ENCODE assay signal across 13 mouse cellular contexts in the genomic region with DNA sequence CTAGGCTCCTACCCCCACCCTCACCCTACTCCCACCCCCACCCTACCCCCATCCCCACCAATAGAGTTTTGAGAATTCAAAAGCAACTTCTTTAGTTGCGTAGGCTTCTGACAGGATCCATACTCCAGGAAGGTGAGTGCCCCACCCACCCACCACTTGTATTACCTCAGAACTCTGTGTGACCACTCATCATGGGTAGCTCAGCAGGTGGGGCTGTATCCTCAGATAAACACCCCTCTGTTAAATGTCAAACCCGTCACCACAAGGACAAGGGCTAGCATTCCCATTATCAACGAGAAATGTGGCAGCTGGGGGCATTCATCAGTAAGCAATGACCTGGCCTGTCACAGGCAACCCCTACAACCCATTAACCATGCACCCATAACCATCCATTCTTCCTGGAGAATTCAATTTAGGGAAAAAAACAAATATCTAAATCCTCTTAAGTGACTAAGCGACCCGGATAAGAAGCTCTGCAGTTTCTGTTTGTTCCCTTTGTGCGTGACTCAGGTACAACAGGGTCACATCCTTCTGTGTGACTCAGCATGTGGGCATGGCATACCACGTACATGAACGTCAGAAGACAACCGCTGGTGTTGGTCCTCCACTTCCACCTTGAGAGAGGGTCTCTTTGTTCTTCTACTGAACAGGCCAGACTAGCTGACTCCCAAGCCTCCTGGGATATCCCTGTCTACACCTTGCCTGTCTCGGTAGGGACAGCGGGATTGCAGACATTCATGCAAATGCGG. TPM values are rescaled to one million over a fixed set of nuclear protein-coding genes. Genes with fewer than 3 reads are reported as not detected.
A peak's percentile ranks its signal among the peaks of the same experiment; 100 is the strongest.
DNase-seq lines count a peak whose midpoint lies in the region; ATAC-seq lines count a peak whose summit lies in the region.
"Had no signal": no experiment of that assay in that cellular context is flagged by ENCODE, and none has a peak within 500 bp of the region (broad histone marks: within the 10 kb centered on the region; RNA-seq: fewer than 3 reads in every experiment).

No protein-coding gene starts in this region.

- no peak; the same call in 1 of the 2 replicates for ATAC-seq in forebrain, embryonic 11.5 days (replicated peaks; ENCODE audit: low FRiP score)
- ATAC-seq in forebrain, embryonic 15.5 days (replicated peaks) = no peak
- ATAC-seq in liver, embryonic 12.5 days = 0 out of 2 replicates have a peak, but pooled peaks have one; percentile 18
- no peak for ATAC-seq in liver, embryonic 11.5 days (replicated peaks; ENCODE audit: low FRiP score)
- peak; percentile 29; the same call in 1 of the 2 replicates for ATAC-seq in megakaryocyte progenitor cell, adult 5-6 weeks (replicated peaks; ENCODE audit: poor library complexity)
- ATAC-seq: forebrain, postnatal 0 days had no signal

- DNase-seq in forebrain, embryonic 11.5 days (ENCODE audit: low spot score) = peak; percentile 40
- DNase-seq in liver, embryonic 11.5 days (ENCODE audit: low spot score) = no peak
- DNase-seq in Muller cell, postnatal 12 days (ENCODE audit: inconsistent ontology term) = peak; percentile 34
- no peak for DNase-seq in heart, adult 8-10 months (ENCODE audit: low spot score)
- DNase-seq in cerebellum, adult 11 months = no peak
- DNase-seq: cerebellum, postnatal 10 days; forebrain, postnatal 0 days; lung, adult 2 months had no signal

- no peak overlapping the region for H3K27ac ChIP-seq in forebrain, embryonic 11.5 days (ENCODE audit: low read depth, low read length)
- H3K27ac ChIP-seq in forebrain, embryonic 15.5 days (replicated peaks) = no peak overlapping the region
- H3K27ac ChIP-seq in liver, embryonic 12.5 days = peak overlapping the region; percentile 40; the same call in 1 of the 2 replicates
- H3K27ac ChIP-seq in liver, embryonic 11.5 days (ENCODE audit: low read depth, low read length) = no peak overlapping the region
- H3K27ac ChIP-seq: midbrain, embryonic 10.5 days; neural tube, embryonic 13.5 days had no signal

- H3K27me3 ChIP-seq in forebrain, embryonic 11.5 days (ENCODE audit: control insufficient read depth, insufficient read depth, low read length) = no peaks in the 10 kb centered on the region
- H3K27me3 ChIP-seq in forebrain, embryonic 15.5 days = no peaks in the 10 kb centered on the region
- H3K27me3 ChIP-seq in liver, embryonic 12.5 days (replicated peaks) = no peaks in the 10 kb centered on the region
- no peaks in the 10 kb centered on the region for H3K27me3 ChIP-seq in liver, embryonic 11.5 days (replicated peaks; ENCODE audit: control insufficient read depth, insufficient read depth, low read length)
- H3K27me3 ChIP-seq: neural tube, embryonic 13.5 days had no signal

- H3K4me2 ChIP-seq in forebrain, embryonic 11.5 days (ENCODE audit: low read depth, low read length, severe bottlenecking) = no peak overlapping the region
- H3K4me2 ChIP-seq in forebrain, embryonic 15.5 days (replicated peaks) = no peak overlapping the region
- H3K4me2 ChIP-seq in liver, embryonic 12.5 days = no peak overlapping the region
- no peak overlapping the region for H3K4me2 ChIP-seq in liver, embryonic 11.5 days
- H3K4me2 ChIP-seq: neural tube, embryonic 13.5 days had no signal

- H3K4me1 ChIP-seq in forebrain, embryonic 11.5 days (replicated peaks; ENCODE audit: control insufficient read depth, insufficient read depth, low read length) = no peaks in the 10 kb centered on the region
- no peaks in the 10 kb centered on the region for H3K4me1 ChIP-seq in forebrain, embryonic 15.5 days
- H3K4me1 ChIP-seq in liver, embryonic 12.5 days = peaks cover 21% of the 10 kb centered on the region
- H3K4me1 ChIP-seq in liver, embryonic 11.5 days (replicated peaks; ENCODE audit: control insufficient read depth, insufficient read depth, low read length) = peaks cover 4% of the 10 kb centered on the region
- H3K4me1 ChIP-seq: neural tube, embryonic 13.5 days had no signal

- H3K36me3 ChIP-seq in forebrain, embryonic 11.5 days (ENCODE audit: control insufficient read depth, insufficient read depth, low read length) = peaks cover 5% of the 10 kb centered on the region
- H3K36me3 ChIP-seq in forebrain, embryonic 15.5 days = peaks cover 15% of the 10 kb centered on the region
- peaks cover 20% of the 10 kb centered on the region for H3K36me3 ChIP-seq in liver, embryonic 12.5 days
- peaks cover 6% of the 10 kb centered on the region; the same call in 1 of the 2 replicates for H3K36me3 ChIP-seq in liver, embryonic 11.5 days (ENCODE audit: control insufficient read depth, insufficient read depth, low read length)

- H3K9ac ChIP-seq in forebrain, embryonic 11.5 days (ENCODE audit: low read length) = no peak overlapping the region
- no peak overlapping the region for H3K9ac ChIP-seq in forebrain, embryonic 15.5 days (replicated peaks)
- H3K9ac ChIP-seq in liver, embryonic 12.5 days = no peak overlapping the region
- no peak overlapping the region for H3K9ac ChIP-seq in liver, embryonic 11.5 days (ENCODE audit: low read depth, low read length)
- H3K9ac ChIP-seq: forebrain, postnatal 0 days; neural tube, embryonic 13.5 days had no signal

- WGBS in forebrain, embryonic 11.5 days = 68% methylated on average over 12 of the region's 12 CpGs
- WGBS in forebrain, embryonic 15.5 days = 68% methylated on average over 12 of the region's 12 CpGs
- 67% methylated on average over 12 of the region's 12 CpGs for WGBS in liver, embryonic 12.5 days (ENCODE audit: insufficient replicate concordance)
- WGBS in liver, embryonic 11.5 days = 70% methylated on average over 12 of the region's 12 CpGs

- no peaks in the 10 kb centered on the region for H3K9me3 ChIP-seq in forebrain, embryonic 11.5 days (ENCODE audit: control insufficient read depth, low read length)
- no peaks in the 10 kb centered on the region for H3K9me3 ChIP-seq in forebrain, embryonic 15.5 days
- no peaks in the 10 kb centered on the region for H3K9me3 ChIP-seq in liver, embryonic 12.5 days (replicated peaks)
- H3K9me3 ChIP-seq in liver, embryonic 11.5 days (ENCODE audit: control insufficient read depth, low read length) = no peaks in the 10 kb centered on the region
- H3K9me3 ChIP-seq: midbrain, embryonic 10.5 days; neural tube, embryonic 13.5 days had no signal

- H3K4me3 ChIP-seq in forebrain, embryonic 11.5 days (ENCODE audit: low read depth, low read length) = no peak overlapping the region
- no peak overlapping the region for H3K4me3 ChIP-seq in forebrain, embryonic 15.5 days
- H3K4me3 ChIP-seq in liver, embryonic 12.5 days = no peak overlapping the region
- no peak overlapping the region for H3K4me3 ChIP-seq in liver, embryonic 11.5 days (ENCODE audit: low read depth, low read length)
- H3K4me3 ChIP-seq: midbrain, embryonic 10.5 days; neural tube, embryonic 13.5 days had no signal

RNA-seq across cellular contexts. Expression of a gene that starts 9.4 kb away (rescaled TPM):
- 0.96 and 1.4 TPM in 2 replicates for polyA plus RNA-seq in forebrain, embryonic 11.5 days (2014; fragmentation: Nextera tagmentation; extraction: Ambion mirVana)
- 2.1 and 2.2 TPM in 2 replicates for polyA plus RNA-seq in forebrain, embryonic 15.5 days (2015; fragmentation: Nextera tagmentation; extraction: Ambion mirVana)
- polyA plus RNA-seq in liver, embryonic 12.5 days (2016; fragmentation: Nextera tagmentation; extraction: Ambion mirVana) = 0.16 and 0.20 TPM in 2 replicates
- 0.43 and 0.86 TPM in 2 replicates for polyA plus RNA-seq in liver, embryonic 11.5 days (2014; fragmentation: Nextera tagmentation; extraction: Ambion mirVana)
- 0.17 TPM in 1 of 2 replicates, not detected in the other for total RNA-seq in megakaryocyte progenitor cell, adult 5-6 weeks (2015)
- total RNA-seq in megakaryocyte progenitor cell, adult 5-6 weeks (2017) = not detected in 2 replicates
- under 1 TPM; 0.53 to 0.80 (median 0.66) TPM for total RNA-seq in heart, adult 8-10 months (2022)

Comparison
In these comparisons a context has a peak if more than half of its experiments do, and no peak if none do; other contexts are left out.
1. ATAC-seq: peak in liver, embryonic 12.5 days (single experiment) and megakaryocyte progenitor cell, adult 5-6 weeks (single experiment); none in forebrain, embryonic 11.5 days (single experiment), forebrain, embryonic 15.5 days (single experiment) and liver, embryonic 11.5 days (single experiment).
2. DNase-seq: peak in forebrain, embryonic 11.5 days (single experiment) and Muller cell, postnatal 12 days (single experiment); none in liver, embryonic 11.5 days (single experiment), heart, adult 8-10 months (single experiment) and cerebellum, adult 11 months (single experiment).